Mouse (Mus musculus): Measurements from ENCODE around the gene Gpnmb. TPM values are rescaled to one million over a fixed set of nuclear protein-coding genes. Genes with fewer than 3 reads are reported as not detected.

The Gpnmb gene
- polyA plus RNA-seq, 1 experiment from 2014 or later: 0.28 TPM

- no peaks in the 10 kb centered on the region for H3K9me3 ChIP-seq (ENCODE audit: control insufficient read depth, low read length)
- WGBS: 41% methylated on average over 8 of the region's 8 CpGs
- H3K4me1 ChIP-seq (ENCODE audit: control insufficient read depth, insufficient read depth, low read length): peaks cover 5% of the 10 kb centered on the region; the same call in 1 of the 2 replicates
- ATAC-seq (ENCODE audit: low FRiP score, low TSS enrichment): no peak; the same call in 1 of the 2 replicates
- no peaks in the 10 kb centered on the region for H3K36me3 ChIP-seq (ENCODE audit: control insufficient read depth, insufficient read depth, low read length)
- no peak overlapping the region for H3K4me2 ChIP-seq (replicated peaks; ENCODE audit: low read depth, low read length)
- H3K27ac ChIP-seq (ENCODE audit: low read depth, low read length): no peak overlapping the region
- H3K27me3 ChIP-seq (ENCODE audit: control insufficient read depth, insufficient read depth, low read length): no peaks in the 10 kb centered on the region
- H3K4me3 ChIP-seq (ENCODE audit: low read length): no peak overlapping the region
- no peak overlapping the region for H3K9ac ChIP-seq (ENCODE audit: low read depth, low read length)
These were observed 21.0 kb downstream of the Gpnmb start for GRCm38 (mm10) chr6:49057053-49058021.

- 54% methylated on average over 3 of the region's 4 CpGs for WGBS
- Histone ChIP-seq H3K36me3 (ENCODE audit: control insufficient read depth, insufficient read depth, low read length) (no peaks in the 10 kb centered on the region), H3K27ac (ENCODE audit: low read depth, low read length) (no peak overlapping the region), H3K9me3 (ENCODE audit: control insufficient read depth, low read length) (no peaks in the 10 kb centered on the region), H3K4me2 (replicated peaks; ENCODE audit: low read depth, low read length) (no peak overlapping the region), H3K4me1 (ENCODE audit: control insufficient read depth, insufficient read depth, low read length) (no peaks in the 10 kb centered on the region), H3K4me3 (ENCODE audit: low read length) (no peak overlapping the region), H3K27me3 (ENCODE audit: control insufficient read depth, insufficient read depth, low read length) (no peaks in the 10 kb centered on the region), H3K9ac (ENCODE audit: low read depth, low read length) (no peak overlapping the region)
- no peak for ATAC-seq (ENCODE audit: low FRiP score, low TSS enrichment)
These were observed 32.0 kb downstream of the Gpnmb start for GRCm38 (mm10) chr6:49068361-49068760.

- H3K4me2 ChIP-seq (replicated peaks; ENCODE audit: low read depth, low read length): peak within 1 kb of the TSS; percentile 62
- WGBS: under 1% methylated on average over 48 of the region's 49 CpGs
These were observed 37.2 kb downstream of the Gpnmb start, which contains the start of gene Malsu1 for GRCm38 (mm10) chr6:49073304-49074116. TSS of gene Malsu1 (plus strand) at chr6:49073795.

GRCm38 (mm10) chr6:49074117-49074490 is 37.8 kb downstream of the Gpnmb start:
- no peaks in the 10 kb centered on the region for H3K36me3 ChIP-seq (ENCODE audit: control insufficient read depth, insufficient read depth, low read length)
- 2% methylated on average over 19 of the region's 19 CpGs for WGBS
- peak; percentile 55 for ATAC-seq (ENCODE audit: low FRiP score, low TSS enrichment)

More at GRCm38 (mm10) chr6:49073304-49074116, 37.2 kb downstream of the Gpnmb start, which contains the start of gene Malsu1:
- H3K9me3 ChIP-seq (ENCODE audit: control insufficient read depth, low read length): no peaks in the 10 kb centered on the region
- peak; percentile 98 for ATAC-seq (ENCODE audit: low FRiP score, low TSS enrichment)
- no peaks in the 10 kb centered on the region for H3K27me3 ChIP-seq (ENCODE audit: control insufficient read depth, insufficient read depth, low read length)
- peak within 1 kb of the TSS; percentile 99 for H3K4me3 ChIP-seq (ENCODE audit: low read length)
- H3K9ac ChIP-seq (ENCODE audit: low read depth, low read length): peak within 1 kb of the TSS; percentile 95
- no peaks in the 10 kb centered on the region; the same call in 1 of the 2 replicates for H3K4me1 ChIP-seq (ENCODE audit: control insufficient read depth, insufficient read depth, low read length)
- no peaks in the 10 kb centered on the region for H3K36me3 ChIP-seq (ENCODE audit: control insufficient read depth, insufficient read depth, low read length)
- H3K27ac ChIP-seq (ENCODE audit: low read depth, low read length): peak within 1 kb of the TSS; percentile 71

GRCm38 (mm10) chr6:49077894-49078293 is 41.5 kb downstream of the Gpnmb start:
- Histone ChIP-seq H3K27me3 (ENCODE audit: control insufficient read depth, insufficient read depth, low read length) (no peaks in the 10 kb centered on the region), H3K4me2 (replicated peaks; ENCODE audit: low read depth, low read length) (no peak overlapping the region), H3K9me3 (ENCODE audit: control insufficient read depth, low read length) (no peaks in the 10 kb centered on the region), H3K4me3 (ENCODE audit: low read length) (no peak overlapping the region), H3K9ac (ENCODE audit: low read depth, low read length) (no peak overlapping the region), H3K36me3 (ENCODE audit: control insufficient read depth, insufficient read depth, low read length) (peaks cover 7% of the 10 kb centered on the region), H3K4me1 (ENCODE audit: control insufficient read depth, insufficient read depth, low read length) (no peaks in the 10 kb centered on the region; the same call in 1 of the 2 replicates), H3K27ac (ENCODE audit: low read depth, low read length) (no peak overlapping the region)
- ATAC-seq (ENCODE audit: low FRiP score, low TSS enrichment): no peak
- 83% methylated on average over 2 of the region's 2 CpGs for WGBS

More at GRCm38 (mm10) chr6:49074117-49074490, 37.8 kb downstream of the Gpnmb start:
- Histone ChIP-seq H3K9ac (ENCODE audit: low read depth, low read length) (peak overlapping the region; percentile 95), H3K4me3 (ENCODE audit: low read length) (peak overlapping the region; percentile 99), H3K4me2 (replicated peaks; ENCODE audit: low read depth, low read length) (peak overlapping the region; percentile 62), H3K9me3 (ENCODE audit: control insufficient read depth, low read length) (no peaks in the 10 kb centered on the region), H3K4me1 (ENCODE audit: control insufficient read depth, insufficient read depth, low read length) (no peaks in the 10 kb centered on the region; the same call in 1 of the 2 replicates), H3K27me3 (ENCODE audit: control insufficient read depth, insufficient read depth, low read length) (no peaks in the 10 kb centered on the region), H3K27ac (ENCODE audit: low read depth, low read length) (peak overlapping the region; percentile 71)

- 100% methylated on average over 1 of the region's 1 CpGs for WGBS
These were observed 43.0 kb downstream of the Gpnmb start for GRCm38 (mm10) chr6:49079313-49079712.

GRCm38 (mm10) chr6:49083008-49083407 is 46.7 kb downstream of the Gpnmb start:
- H3K9me3 ChIP-seq (ENCODE audit: control insufficient read depth, low read length): no peaks in the 10 kb centered on the region
- H3K4me2 ChIP-seq (replicated peaks; ENCODE audit: low read depth, low read length): no peak overlapping the region
- 91% methylated on average over 4 of the region's 4 CpGs for WGBS
- no peak for ATAC-seq (ENCODE audit: low FRiP score, low TSS enrichment)
- H3K27me3 ChIP-seq (ENCODE audit: control insufficient read depth, insufficient read depth, low read length): no peaks in the 10 kb centered on the region
- H3K4me1 ChIP-seq (ENCODE audit: control insufficient read depth, insufficient read depth, low read length): no peaks in the 10 kb centered on the region
- no peak overlapping the region for H3K4me3 ChIP-seq (ENCODE audit: low read length)
- H3K36me3 ChIP-seq (ENCODE audit: control insufficient read depth, insufficient read depth, low read length): peaks cover 52% of the 10 kb centered on the region
- H3K27ac ChIP-seq (ENCODE audit: low read depth, low read length): no peak overlapping the region
- H3K9ac ChIP-seq (ENCODE audit: low read depth, low read length): no peak overlapping the region

More at GRCm38 (mm10) chr6:49079313-49079712, 43.0 kb downstream of the Gpnmb start:
- Histone ChIP-seq H3K4me1 (ENCODE audit: control insufficient read depth, insufficient read depth, low read length) (no peaks in the 10 kb centered on the region; the same call in 1 of the 2 replicates), H3K9ac (ENCODE audit: low read depth, low read length) (no peak overlapping the region), H3K36me3 (ENCODE audit: control insufficient read depth, insufficient read depth, low read length) (peaks cover 21% of the 10 kb centered on the region), H3K4me2 (replicated peaks; ENCODE audit: low read depth, low read length) (no peak overlapping the region), H3K9me3 (ENCODE audit: control insufficient read depth, low read length) (no peaks in the 10 kb centered on the region), H3K4me3 (ENCODE audit: low read length) (no peak overlapping the region), H3K27me3 (ENCODE audit: control insufficient read depth, insufficient read depth, low read length) (no peaks in the 10 kb centered on the region), H3K27ac (ENCODE audit: low read depth, low read length) (no peak overlapping the region)
- no peak for ATAC-seq (ENCODE audit: low FRiP score, low TSS enrichment)

- H3K9me3 ChIP-seq (ENCODE audit: control insufficient read depth, low read length): no peaks in the 10 kb centered on the region
- H3K4me2 ChIP-seq (replicated peaks; ENCODE audit: low read depth, low read length): no peak overlapping the region
- no peak overlapping the region for H3K4me3 ChIP-seq (ENCODE audit: low read length)
- H3K27me3 ChIP-seq (ENCODE audit: control insufficient read depth, insufficient read depth, low read length): no peaks in the 10 kb centered on the region
- peaks cover 78% of the 10 kb centered on the region for H3K36me3 ChIP-seq (ENCODE audit: control insufficient read depth, insufficient read depth, low read length)
- WGBS: 87% methylated on average over 10 of the region's 10 CpGs
- H3K27ac ChIP-seq (ENCODE audit: low read depth, low read length): no peak overlapping the region
- no peak for ATAC-seq (ENCODE audit: low FRiP score, low TSS enrichment)
- no peak overlapping the region for H3K9ac ChIP-seq (ENCODE audit: low read depth, low read length)
- H3K4me1 ChIP-seq (ENCODE audit: control insufficient read depth, insufficient read depth, low read length): peaks cover 3% of the 10 kb centered on the region; the same call in 1 of the 2 replicates
These were observed 58.6 kb downstream of the Gpnmb start for GRCm38 (mm10) chr6:49094968-49095367.
